Mouse (Mus musculus): ENCODE measurements around the gene Gxylt2.

DNA sequence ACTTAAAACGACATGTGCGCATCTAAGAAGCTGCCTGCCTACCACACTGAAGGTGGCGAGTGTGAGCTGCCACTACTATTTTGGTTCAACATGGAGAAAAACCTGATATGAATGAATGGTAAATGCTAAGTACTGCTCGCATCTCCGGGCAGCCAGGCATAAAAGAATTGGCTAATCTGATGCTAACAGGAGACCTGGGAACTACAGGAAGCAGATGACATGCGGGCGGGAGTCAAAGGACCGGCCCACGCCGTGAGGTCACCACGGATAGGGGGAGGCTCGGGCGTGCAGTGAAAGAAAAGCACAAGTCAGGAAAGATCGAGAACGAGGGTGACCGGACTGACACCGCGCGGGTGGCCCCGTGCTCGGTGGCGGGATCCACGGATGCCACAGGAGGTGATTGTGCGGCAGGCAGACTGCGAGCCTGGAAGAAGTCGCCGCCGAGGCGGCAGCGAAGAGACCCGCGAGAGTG is 34.1 kb upstream of the Gxylt2 start:
- no peak for TF ChIP-seq POLR2A (IDR thresholded peaks at IDR 0.05; ENCODE audit: low read depth, low read length)
- no peak for TF ChIP-seq CTCF (IDR thresholded peaks at IDR 0.05; ENCODE audit: extremely low read depth, insufficient read length, insufficient replicate concordance, low read depth, low read length)
